Mouse (Mus musculus) ovary, postnatal 36 days (tissue): Measurements from ENCODE around the gene Acvr2a.
A peak's percentile ranks its signal among the peaks of the same experiment; 100 is the strongest.

Experiments
- DNase-seq: peaks from one replicate; pipeline ENCODE4 v3.0.0; 2022; ENCODE audit warnings: low spot score, mixed read lengths

Acvr2a gene

DNA sequence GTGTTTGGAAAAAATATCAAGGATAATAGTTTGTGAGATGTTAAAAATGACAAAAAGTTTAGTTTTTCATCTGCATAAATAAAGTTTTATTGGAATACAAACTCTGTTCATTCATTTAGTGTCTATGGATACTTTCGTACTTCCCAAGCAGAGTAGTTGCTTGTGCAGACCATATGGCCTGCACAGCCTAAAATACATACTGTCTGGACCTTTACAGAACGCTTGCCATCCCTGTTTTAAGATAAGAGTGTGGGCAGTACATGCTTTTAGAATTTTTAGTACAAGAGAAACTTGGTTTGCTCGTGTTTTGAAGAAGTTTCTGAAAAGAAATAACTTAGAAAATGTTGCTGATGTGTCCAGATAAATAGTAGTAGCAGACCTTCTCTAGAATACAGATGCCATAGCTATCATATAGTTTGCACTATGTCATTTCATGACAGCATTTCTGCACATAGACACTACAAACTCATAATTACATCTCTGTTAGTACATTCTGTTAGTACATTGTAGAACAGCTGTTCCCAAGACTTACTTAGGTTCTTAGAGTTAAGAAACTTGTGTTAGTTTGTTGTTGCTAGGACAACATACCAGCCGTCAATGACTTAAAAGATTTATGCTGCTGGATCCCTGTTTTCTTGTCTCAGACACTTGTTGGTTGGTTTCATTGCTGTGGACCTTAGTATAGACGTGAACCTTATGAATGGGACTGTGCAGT is 54.4 kb downstream of the Acvr2a start:
- no peak for DNase-seq

DNA sequence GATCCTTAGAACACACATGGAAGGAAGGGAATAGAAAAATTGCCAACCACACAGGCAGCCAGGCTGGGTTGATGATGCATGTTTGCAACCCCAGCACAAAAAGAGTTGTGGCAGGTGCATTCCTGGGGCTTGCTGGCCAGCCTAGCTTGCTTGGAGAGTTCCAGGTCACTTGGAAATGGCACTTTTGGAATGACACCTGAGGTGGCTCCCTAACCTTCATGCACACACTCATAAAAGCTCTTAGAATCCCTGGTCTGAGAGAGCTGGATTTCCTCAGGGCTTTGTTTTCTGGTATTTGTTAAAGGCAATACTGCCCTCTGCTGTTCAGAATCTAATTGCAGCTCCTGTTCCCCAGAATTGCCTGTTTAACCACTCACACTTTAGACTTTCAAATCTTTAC is 72.0 kb downstream of the Acvr2a start:
- peak; percentile 6 for DNase-seq

DNA sequence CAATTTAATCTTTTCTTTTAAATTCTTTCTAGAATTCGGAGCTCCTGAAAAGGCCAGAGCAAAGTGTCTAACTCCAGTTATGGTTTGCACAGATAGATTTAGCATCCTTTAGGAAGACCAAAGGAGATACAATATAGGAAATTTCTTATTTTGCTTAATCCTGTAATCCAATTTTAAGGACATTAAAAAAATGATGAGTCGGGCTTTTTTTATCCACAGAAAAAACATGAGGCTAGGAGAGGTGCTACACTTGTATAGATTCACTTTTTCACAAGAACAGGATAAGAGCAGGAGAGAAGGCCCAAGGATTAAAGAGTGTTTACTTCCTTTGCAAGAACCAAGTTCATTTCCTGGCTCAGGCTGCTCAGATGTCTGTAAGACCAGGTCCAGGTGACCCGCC is 81.3 kb downstream of the Acvr2a start:
- no peak for DNase-seq

DNA sequence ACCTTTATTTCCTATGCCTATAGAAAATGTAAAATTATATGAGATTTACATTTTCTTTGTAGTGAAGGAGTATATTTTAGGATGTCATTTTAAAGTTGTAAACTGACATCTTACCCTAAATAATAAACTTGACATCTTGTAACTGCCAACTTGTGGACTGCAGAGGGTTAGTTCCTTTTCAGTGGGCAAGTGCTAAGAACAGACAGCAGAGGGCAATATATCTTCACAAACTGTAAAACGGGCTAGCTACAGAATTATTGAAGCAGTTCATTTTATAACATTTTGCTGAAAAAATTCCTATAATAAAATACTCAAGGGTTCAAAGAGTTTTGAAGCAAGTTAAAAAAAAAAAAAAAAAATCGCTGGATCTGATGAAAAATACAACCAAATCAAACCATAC is 95.0 kb downstream of the Acvr2a start:
- DNase-seq: no peak

DNA sequence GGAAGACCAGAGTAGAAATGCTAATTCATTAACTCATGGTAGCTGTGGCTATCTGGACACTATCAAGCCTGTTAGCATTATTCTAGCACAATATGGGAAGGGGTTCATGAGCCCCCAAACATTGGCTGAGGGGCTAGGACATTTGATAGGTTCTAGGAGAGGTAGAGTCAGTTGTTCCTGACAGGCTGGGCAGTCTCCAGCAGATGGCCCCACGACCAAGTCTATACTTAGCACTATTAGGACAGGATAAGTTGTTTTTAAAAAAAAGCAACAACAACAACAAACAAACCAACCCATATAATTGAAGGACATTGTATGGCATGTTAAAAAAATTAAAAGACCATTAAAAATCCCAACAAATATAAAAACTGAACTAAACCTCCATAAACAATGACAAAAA is 100.3 kb downstream of the Acvr2a start:
- DNase-seq: no peak

DNA sequence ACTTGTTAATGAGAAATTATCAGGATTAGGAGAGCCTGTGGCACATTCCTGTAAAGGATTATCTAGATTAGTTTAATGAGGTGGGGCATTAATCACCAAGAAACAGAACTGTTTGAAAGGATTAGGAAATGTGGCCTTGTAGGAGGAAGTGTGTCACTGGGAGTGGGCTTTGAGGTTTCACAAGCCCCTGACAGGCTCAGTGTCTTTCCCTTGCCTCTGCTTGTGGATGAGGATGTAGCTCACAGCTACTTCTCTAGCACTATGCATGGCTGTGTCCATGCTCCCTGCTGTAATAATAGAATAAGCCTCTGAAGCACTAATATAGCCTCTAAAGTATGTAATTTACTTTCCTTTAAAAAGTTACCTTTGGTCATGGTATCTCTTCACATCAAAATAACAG is 101.9 kb downstream of the Acvr2a start:
- no peak for DNase-seq

DNA sequence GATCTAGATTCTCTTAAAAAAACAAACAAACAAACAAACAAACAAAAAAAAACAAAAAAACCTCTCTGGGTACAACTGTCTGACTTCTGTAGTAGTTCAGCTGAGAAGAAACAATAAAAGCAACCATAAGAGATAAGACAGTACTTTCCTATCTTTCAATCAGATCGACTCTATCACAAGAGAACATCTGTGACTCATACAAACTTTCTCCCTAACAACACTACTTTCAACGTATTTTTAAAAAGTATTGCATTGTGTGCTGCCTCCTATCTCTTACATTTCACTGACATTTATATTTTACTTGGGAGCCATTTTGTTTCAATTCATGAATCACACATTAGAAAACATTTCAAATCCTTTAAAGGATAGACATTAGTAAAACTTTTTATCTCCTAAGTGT is 121.1 kb downstream of the Acvr2a start:
- DNase-seq: no peak

DNA sequence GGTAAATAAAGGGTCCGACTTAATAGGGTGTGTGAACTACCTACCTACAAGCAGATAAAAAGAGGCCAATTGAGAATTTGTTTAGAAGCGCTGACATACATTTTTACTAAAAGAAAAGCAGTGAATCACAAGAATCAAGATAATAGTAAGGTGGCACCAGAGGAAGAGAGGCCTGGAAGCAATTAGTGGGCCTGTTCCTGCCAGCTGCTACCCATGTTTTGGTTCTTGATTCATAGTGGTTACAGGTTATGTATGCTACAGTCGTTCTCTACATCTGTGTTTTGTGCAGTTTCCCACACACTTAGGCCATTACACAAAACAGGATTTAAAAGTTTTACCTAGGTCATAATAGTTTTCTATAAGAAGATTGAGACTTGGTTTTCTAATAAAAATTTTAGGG is 133.9 kb downstream of the Acvr2a start:
- no peak for DNase-seq

DNA sequence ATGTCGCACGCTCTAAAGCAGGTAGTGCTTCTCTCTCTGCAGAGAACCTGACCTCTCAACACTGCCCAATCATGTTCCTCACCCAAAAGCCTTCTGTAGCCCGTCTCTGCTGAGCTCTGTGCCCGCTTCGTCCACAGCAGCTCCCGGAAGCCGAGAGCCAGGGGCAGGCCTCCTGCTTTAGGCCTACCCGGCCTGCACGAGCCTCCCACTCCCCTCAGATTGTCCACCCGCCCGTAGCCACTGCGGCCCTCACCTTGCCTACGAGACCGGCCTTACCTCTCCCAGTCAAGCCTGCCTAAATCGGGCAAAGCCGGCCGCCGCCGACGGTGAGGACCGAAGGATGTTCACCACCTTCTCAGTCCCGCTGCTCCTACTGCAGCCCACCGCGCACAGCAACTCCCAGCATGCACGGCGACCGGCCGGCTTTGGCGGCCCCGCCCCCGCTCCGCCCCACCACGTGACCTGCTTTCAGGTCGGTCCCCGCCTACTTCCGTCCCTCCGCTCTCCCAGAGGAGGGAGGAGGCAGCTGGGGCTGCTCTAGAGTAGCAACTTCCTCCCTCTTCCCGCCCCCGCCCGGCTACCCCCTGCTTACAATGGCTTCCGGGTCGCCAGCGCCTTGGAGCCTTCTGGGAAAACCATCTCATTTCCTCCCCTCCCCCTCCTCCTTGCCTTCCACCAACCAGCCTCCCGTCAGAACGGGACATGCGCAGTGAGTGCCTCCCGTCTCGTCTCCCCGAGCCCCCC is 135.1 kb downstream of the Acvr2a start, which contains the start of gene Mbd5:
Gene Mbd5 (plus strand): TSS at position 668 of the 744 bp plus-strand sequence.
- DNase-seq: peak; percentile 98

DNA sequence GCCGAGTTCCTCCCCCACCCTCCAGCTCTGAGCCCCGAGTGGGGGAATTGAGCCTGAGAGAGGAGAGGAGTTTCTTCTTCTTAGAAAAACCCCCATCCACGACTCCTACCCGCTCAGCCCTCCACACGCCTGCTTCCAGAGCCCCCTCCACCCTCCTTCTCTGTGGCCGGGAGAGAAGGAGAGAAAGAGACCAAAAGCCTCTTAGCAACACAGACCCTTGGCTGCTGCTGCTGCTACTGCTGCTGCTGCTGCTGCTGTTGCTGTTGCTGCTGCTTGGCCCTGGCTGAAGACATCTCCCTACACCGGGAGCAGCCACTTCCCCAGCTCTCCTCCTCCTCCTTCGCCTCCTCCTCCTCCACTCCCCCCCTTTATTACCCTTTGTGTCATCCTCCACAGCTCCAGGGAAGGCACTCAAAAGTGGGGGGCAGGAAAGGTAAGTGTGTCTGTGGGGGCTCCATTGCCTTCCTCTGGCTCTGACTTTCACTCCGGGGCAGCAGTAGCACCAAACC is 135.9 kb downstream of the Acvr2a start:
- peak; percentile 46 for DNase-seq

DNA sequence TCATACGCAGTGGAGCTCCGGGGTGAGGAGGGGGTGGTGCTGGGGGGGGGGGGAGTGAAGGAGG is 136.2 kb downstream of the Acvr2a start, which contains the start of gene Orc4:
Gene Orc4 (minus strand): TSS at position 26 of the 64 bp plus-strand sequence.
- no peak for DNase-seq

DNA sequence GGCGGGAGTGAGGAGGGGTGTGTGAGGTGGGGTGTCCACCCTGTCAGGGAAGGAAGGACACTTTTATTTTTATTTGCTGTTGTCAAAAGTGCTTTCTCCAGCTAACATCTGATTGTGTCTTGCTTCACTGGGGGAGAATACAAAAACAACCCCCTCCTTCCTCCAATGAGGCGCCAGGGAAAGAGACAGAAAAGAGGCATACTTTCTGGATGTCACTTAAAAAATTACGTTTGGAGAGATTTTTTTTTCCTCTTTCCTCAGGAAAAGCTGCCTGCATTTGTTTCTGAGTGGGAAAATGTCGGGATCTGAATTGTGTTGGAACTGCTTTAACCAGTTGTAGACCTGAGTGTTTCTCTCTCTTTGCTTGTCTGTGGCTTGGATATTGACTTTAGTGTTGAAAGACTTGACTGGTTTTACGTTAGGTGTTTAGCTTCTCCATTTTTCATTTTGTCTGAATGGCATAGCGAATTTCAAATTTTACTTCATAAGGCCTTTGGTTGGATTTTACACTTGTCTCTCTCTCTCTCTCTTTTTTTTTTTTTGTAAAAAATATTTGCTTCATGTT is 136.5 kb downstream of the Acvr2a start:
- no peak for DNase-seq
